Mouse (Mus musculus): ENCODE measurements around the gene Dph1. TPM values are rescaled to one million over a fixed set of nuclear protein-coding genes. Genes with fewer than 3 reads are reported as not detected.

Dph1 gene
- polyA plus RNA-seq, 1 experiment from 2014 or later, result 21.3 TPM

- H3K27me3 ChIP-seq (replicated peaks), result peaks cover 78% of the 10 kb centered on the region
- no peaks in the 10 kb centered on the region for H3K9me3 ChIP-seq
- peak overlapping the region; percentile 79 for H3K4me3 ChIP-seq
- peaks cover 59% of the 10 kb centered on the region for H3K36me3 ChIP-seq
- peak overlapping the region; percentile 89 for H3K27ac ChIP-seq (replicated peaks)
- peak overlapping the region; percentile 88 for H3K9ac ChIP-seq
- peaks cover 95% of the 10 kb centered on the region for H3K4me1 ChIP-seq
- WGBS, result 7% methylated on average over 54 of the region's 54 CpGs
- ATAC-seq (ENCODE audit: extremely low read depth, insufficient number of reproducible peaks, low FRiP score, low TSS enrichment), result no peak
- peak overlapping the region; percentile 97 for H3K4me2 ChIP-seq
These were observed 25.4 kb downstream of the Dph1 start for GRCm38 (mm10) chr11:75165441-75166192.

- WGBS, result 24% methylated on average over 15 of the region's 15 CpGs
- H3K9ac ChIP-seq, result peak overlapping the region; percentile 88
- H3K4me2 ChIP-seq, result peak overlapping the region; percentile 97
- H3K4me3 ChIP-seq, result peak overlapping the region; percentile 79
- peak overlapping the region; percentile 13; the same call in 1 of the 2 replicates for H3K27ac ChIP-seq (replicated peaks)
- peaks cover 69% of the 10 kb centered on the region for H3K27me3 ChIP-seq (replicated peaks)
- ATAC-seq (ENCODE audit: extremely low read depth, insufficient number of reproducible peaks, low FRiP score, low TSS enrichment), result no peak
- H3K4me1 ChIP-seq, result peaks cover 87% of the 10 kb centered on the region
- H3K36me3 ChIP-seq, result peaks cover 67% of the 10 kb centered on the region
- no peaks in the 10 kb centered on the region for H3K9me3 ChIP-seq
These were observed 26.3 kb downstream of the Dph1 start for GRCm38 (mm10) chr11:75164750-75165149.

- Histone ChIP-seq H3K4me2 (peak overlapping the region; percentile 97), H3K36me3 (peaks cover 74% of the 10 kb centered on the region), H3K4me1 (peaks cover 80% of the 10 kb centered on the region), H3K27ac (replicated peaks) (0 out of 2 replicates have a peak overlapping the region, but pooled peaks have one; percentile 9), H3K9me3 (no peaks in the 10 kb centered on the region), H3K27me3 (replicated peaks) (peaks cover 62% of the 10 kb centered on the region), H3K9ac (peak overlapping the region; percentile 88), H3K4me3 (peak overlapping the region; percentile 79)
- no peak for ATAC-seq (ENCODE audit: extremely low read depth, insufficient number of reproducible peaks, low FRiP score, low TSS enrichment)
- WGBS, result 72% methylated on average over 2 of the region's 2 CpGs
These were observed 27.0 kb downstream of the Dph1 start for GRCm38 (mm10) chr11:75164051-75164450.

DNA sequence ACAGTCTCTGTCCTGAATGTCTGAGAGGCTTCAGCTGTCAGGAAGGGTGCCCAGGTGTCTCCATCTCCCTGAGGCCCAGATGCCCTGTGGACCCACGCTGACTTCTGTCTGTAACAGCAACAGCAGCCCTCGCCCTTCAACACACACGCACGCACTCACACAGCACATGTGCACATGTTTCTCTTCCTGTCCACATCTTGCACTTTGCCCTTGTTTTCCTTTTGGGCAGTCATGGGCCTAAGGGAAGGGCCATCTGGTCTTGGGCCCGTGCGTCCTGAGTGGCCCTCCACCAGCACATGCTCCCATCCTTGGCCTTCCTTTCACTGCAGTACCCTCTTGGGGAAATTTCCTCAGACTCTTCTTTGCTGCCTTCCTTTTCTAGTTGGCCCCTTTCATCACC is 27.7 kb downstream of the Dph1 start:
- Histone ChIP-seq H3K36me3 (peaks cover 79% of the 10 kb centered on the region), H3K9me3 (no peaks in the 10 kb centered on the region), H3K27me3 (replicated peaks) (peaks cover 55% of the 10 kb centered on the region), H3K4me1 (peaks cover 75% of the 10 kb centered on the region), H3K9ac (peak overlapping the region; percentile 88; the same call in 1 of the 2 replicates), H3K4me2 (peak overlapping the region; percentile 97), H3K27ac (replicated peaks) (peak overlapping the region; percentile 66; the same call in 1 of the 2 replicates), H3K4me3 (peak overlapping the region; percentile 8; the same call in 1 of the 2 replicates)
- 81% methylated on average over 6 of the region's 6 CpGs for WGBS
- no peak for ATAC-seq (ENCODE audit: extremely low read depth, insufficient number of reproducible peaks, low FRiP score, low TSS enrichment)

GRCm38 (mm10) chr11:75162591-75163080 is 28.4 kb downstream of the Dph1 start:
- peak overlapping the region; percentile 88; the same call in 1 of the 2 replicates for H3K9ac ChIP-seq
- 87% methylated on average over 12 of the region's 12 CpGs for WGBS
- no peak overlapping the region for H3K4me3 ChIP-seq
- H3K4me2 ChIP-seq, result 0 out of 2 replicates have a peak overlapping the region, but pooled peaks have one; percentile 97
- H3K4me1 ChIP-seq, result peaks cover 68% of the 10 kb centered on the region
- no peaks in the 10 kb centered on the region for H3K9me3 ChIP-seq
- ATAC-seq (ENCODE audit: extremely low read depth, insufficient number of reproducible peaks, low FRiP score, low TSS enrichment), result no peak
- peaks cover 48% of the 10 kb centered on the region for H3K27me3 ChIP-seq (replicated peaks)
- H3K36me3 ChIP-seq, result peaks cover 80% of the 10 kb centered on the region
- peak overlapping the region; percentile 66 for H3K27ac ChIP-seq (replicated peaks)

DNA sequence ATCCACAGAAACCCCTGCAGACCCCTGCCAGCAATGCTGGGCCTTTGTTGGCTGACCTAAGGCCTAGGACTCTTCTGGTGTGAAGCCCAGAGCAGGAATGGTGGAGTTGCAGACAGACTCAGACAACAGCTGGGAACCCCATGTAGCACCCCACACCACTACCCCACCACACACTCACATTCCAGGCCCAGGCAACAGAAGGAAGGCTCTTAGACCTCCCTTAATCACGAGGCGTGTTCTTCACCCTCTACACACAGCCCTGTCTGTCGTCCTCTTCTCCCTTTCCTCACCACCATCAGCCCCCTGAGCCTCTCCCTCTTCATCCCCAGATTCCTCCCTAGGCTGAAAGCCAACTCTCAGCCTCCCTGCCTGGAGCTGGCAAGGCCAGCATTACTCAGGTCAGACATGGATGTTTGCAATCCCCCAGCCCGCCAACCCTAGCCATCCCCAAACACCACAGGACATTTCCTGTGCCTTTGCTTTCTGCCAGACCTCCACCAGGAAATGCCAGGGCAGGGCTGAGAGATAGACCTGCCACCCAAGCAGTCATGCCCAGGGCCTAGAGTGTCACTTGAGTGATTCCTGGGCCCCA is 29.5 kb downstream of the Dph1 start:
- peaks cover 68% of the 10 kb centered on the region for H3K4me1 ChIP-seq
- no peak for ATAC-seq (ENCODE audit: extremely low read depth, insufficient number of reproducible peaks, low FRiP score, low TSS enrichment)
- 30% methylated on average over 4 of the region's 4 CpGs for WGBS
- H3K27ac ChIP-seq (replicated peaks), result peak overlapping the region; percentile 66
- no peaks in the 10 kb centered on the region for H3K9me3 ChIP-seq
- peaks cover 37% of the 10 kb centered on the region for H3K27me3 ChIP-seq (replicated peaks)
- no peak overlapping the region for H3K4me3 ChIP-seq
- H3K4me2 ChIP-seq, result no peak overlapping the region
- peaks cover 74% of the 10 kb centered on the region for H3K36me3 ChIP-seq
- H3K9ac ChIP-seq, result no peak overlapping the region

DNA sequence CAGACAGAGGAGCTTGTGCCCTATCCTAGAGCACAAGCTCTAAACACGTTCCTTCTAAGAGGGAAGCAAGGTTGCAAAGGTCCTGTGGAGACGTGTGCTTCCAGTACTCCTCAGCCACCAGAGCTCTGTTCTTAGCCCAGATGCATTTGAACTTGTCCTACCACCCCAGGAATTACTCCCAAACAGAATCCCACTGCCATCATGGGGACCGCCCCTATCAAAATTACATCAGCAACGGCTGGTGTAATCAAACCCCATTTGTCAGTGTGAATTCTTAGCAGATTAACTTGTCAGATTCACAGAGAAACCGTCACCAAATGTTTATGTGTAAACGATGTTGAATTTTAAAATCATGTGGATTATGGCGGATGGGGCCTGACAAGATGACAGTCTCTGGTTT is 30.1 kb downstream of the Dph1 start:
- peaks cover 68% of the 10 kb centered on the region for H3K4me1 ChIP-seq
- H3K4me2 ChIP-seq, result no peak overlapping the region
- H3K36me3 ChIP-seq, result peaks cover 72% of the 10 kb centered on the region
- peaks cover 31% of the 10 kb centered on the region for H3K27me3 ChIP-seq (replicated peaks)
- H3K9me3 ChIP-seq, result no peaks in the 10 kb centered on the region
- 72% methylated on average over 7 of the region's 7 CpGs for WGBS
- peak overlapping the region; percentile 66; the same call in 1 of the 2 replicates for H3K27ac ChIP-seq (replicated peaks)
- ATAC-seq (ENCODE audit: extremely low read depth, insufficient number of reproducible peaks, low FRiP score, low TSS enrichment), result no peak
- H3K9ac ChIP-seq, result no peak overlapping the region
- no peak overlapping the region for H3K4me3 ChIP-seq

DNA sequence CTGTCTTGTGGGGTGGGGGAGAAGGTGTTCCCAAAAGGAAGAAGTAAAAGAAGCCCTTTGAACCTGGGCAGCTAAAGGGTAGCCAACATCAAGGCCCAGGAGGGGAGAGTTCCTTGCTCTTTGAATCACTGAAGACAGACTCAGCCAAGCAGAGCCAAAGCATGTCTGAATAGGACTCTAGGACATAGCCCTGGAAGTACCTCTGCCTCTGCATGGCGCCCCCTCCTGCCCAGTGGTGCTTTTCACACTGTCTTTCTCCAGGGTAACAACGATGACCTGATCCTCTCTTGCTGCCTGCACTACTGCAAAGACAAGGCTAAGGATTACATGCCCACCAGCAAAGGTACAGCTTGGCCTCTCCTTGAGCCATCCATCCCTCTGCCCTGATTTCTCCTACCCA is 31.5 kb downstream of the Dph1 start:
- Histone ChIP-seq H3K27me3 (replicated peaks) (peaks cover 17% of the 10 kb centered on the region), H3K36me3 (peaks cover 63% of the 10 kb centered on the region), H3K4me1 (peaks cover 57% of the 10 kb centered on the region), H3K9ac (no peak overlapping the region), H3K9me3 (no peaks in the 10 kb centered on the region), H3K27ac (replicated peaks) (no peak overlapping the region), H3K4me3 (no peak overlapping the region), H3K4me2 (no peak overlapping the region)
- 46% methylated on average over 2 of the region's 2 CpGs for WGBS
- no peak for ATAC-seq (ENCODE audit: extremely low read depth, insufficient number of reproducible peaks, low FRiP score, low TSS enrichment)

GRCm38 (mm10) chr11:75158432-75158831 is 32.6 kb downstream of the Dph1 start:
- Histone ChIP-seq H3K27me3 (replicated peaks) (peaks cover 6% of the 10 kb centered on the region; the same call in 1 of the 2 replicates), H3K9me3 (no peaks in the 10 kb centered on the region), H3K4me1 (peaks cover 55% of the 10 kb centered on the region), H3K9ac (no peak overlapping the region), H3K27ac (replicated peaks) (0 out of 2 replicates have a peak overlapping the region, but pooled peaks have one; percentile 7), H3K4me2 (no peak overlapping the region), H3K36me3 (peaks cover 52% of the 10 kb centered on the region), H3K4me3 (no peak overlapping the region)
- WGBS, result 90% methylated on average over 14 of the region's 14 CpGs
- ATAC-seq (ENCODE audit: extremely low read depth, insufficient number of reproducible peaks, low FRiP score, low TSS enrichment), result no peak

GRCm38 (mm10) chr11:75157901-75158300 is 33.1 kb downstream of the Dph1 start:
- 63% methylated on average over 2 of the region's 2 CpGs for WGBS
- Histone ChIP-seq H3K27ac (replicated peaks) (no peak overlapping the region), H3K4me3 (no peak overlapping the region), H3K4me1 (peaks cover 53% of the 10 kb centered on the region), H3K36me3 (peaks cover 50% of the 10 kb centered on the region), H3K27me3 (replicated peaks) (peaks cover under 1% of the 10 kb centered on the region; the same call in 1 of the 2 replicates), H3K9ac (no peak overlapping the region), H3K4me2 (no peak overlapping the region), H3K9me3 (no peaks in the 10 kb centered on the region)
- ATAC-seq (ENCODE audit: extremely low read depth, insufficient number of reproducible peaks, low FRiP score, low TSS enrichment), result no peak

DNA sequence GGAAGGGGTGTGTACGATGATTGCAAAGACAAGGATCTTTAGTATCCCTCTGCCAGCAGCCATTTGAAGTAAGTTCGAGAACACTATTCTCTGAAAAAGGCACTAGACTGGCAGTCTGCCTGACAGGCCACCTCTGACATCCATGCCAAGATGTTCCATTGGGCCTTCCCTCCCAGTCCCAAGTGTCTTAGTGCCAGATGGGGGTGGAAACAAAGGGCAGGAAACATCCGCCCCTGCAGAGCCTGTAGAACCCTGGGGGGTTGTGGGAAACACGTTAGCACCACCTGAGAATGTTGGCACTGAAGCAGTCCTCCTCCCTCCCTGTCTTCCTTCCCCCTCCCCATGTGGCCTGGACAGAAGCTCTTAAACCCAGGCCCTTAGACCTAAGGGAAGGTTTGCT is 34.0 kb downstream of the Dph1 start:
- ATAC-seq (ENCODE audit: extremely low read depth, insufficient number of reproducible peaks, low FRiP score, low TSS enrichment), result no peak
- Histone ChIP-seq H3K4me2 (no peak overlapping the region), H3K4me3 (no peak overlapping the region), H3K9me3 (no peaks in the 10 kb centered on the region), H3K27me3 (replicated peaks) (no peaks in the 10 kb centered on the region), H3K9ac (no peak overlapping the region), H3K27ac (replicated peaks) (0 out of 2 replicates have a peak overlapping the region, but pooled peaks have one; percentile 21), H3K36me3 (peaks cover 41% of the 10 kb centered on the region), H3K4me1 (peaks cover 50% of the 10 kb centered on the region)
- WGBS, result 45% methylated on average over 4 of the region's 4 CpGs
